Mouse (Mus musculus): ENCODE measurements at regions not wholly inside any gene's neighbourhood (a gene's known extent, or its start where the extent isn't known, plus 50 kb on each side); places are given as distances from the start of the nearest gene placed in this dataset.

DNA sequence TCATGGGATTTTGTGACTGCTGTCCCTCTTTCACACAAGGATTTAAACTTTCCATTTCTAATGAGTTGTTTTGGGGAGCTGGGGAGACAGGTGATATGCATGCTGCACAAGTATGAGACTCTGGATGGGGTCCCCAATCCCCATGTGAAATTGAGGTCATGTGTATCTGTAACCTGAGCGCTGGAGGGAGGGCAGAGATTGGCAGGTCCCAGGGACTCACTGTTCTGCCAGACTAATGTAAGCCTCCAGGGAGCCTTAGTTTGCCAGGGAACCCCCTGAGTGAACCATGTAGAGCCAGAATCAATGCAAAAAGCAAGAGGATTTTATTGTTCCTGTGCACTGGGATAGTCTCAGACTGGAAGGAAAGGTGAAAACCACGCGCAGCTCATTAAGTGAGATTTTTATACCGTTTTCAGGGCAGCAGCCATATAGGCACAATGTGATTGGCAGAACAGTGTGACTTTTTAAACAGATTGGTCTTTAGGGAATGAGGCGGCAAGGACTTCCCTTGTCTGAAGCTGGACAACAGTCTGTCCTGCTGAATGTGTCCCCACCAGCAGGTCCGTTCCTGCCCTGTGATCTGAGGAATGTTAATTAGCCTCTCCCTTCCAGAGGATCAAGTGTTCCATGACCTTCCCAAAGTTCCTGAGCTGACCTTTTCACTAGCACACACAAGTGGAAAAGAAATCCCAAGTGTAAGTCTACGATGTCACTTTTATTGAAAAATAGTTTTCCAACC is 59.9 kb upstream of the Oxgr1 start:
- ATAC-seq (replicated peaks; ENCODE audit: poor library complexity, severe bottlenecking): no peak

DNA sequence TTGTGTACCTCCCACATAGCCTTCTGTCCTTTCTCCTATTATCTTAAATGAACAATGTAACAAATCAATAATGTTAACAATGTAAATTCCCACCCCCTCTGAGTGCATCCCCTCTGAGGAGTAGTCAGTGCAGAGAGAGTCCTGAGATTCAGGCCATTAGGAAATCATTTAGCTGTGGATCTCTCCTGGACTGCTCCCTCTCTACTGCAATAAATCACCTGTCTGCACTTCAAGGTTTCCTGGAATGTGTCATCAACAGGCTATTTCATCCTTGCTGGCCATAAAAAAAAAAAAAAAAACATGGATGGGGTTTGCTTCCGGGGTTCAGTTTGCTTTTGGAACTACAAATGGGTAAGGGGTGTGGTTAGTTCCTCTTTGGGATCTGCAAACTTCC is 60.5 kb upstream of the Oxgr1 start:
- ATAC-seq (replicated peaks; ENCODE audit: poor library complexity, severe bottlenecking): no peak

DNA sequence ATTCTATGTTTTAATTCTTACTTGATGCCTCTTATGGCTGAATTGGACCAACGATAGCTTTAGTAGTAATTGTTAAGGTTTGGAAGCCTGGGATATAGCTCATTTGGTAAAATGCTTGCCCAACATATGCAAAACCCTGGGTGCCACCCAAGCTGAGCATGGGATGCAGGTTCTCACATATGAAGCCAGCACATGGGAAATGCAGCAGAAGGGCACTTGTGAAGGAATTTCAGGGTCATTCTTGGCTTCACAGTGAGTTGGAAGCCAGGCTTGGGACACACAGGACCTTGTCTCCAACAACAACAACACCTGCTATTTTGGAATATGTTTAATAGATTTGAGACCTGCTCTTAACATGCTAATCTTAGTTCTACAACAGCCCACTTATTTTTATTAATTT is 67.6 kb upstream of the Oxgr1 start:
- no peak for ATAC-seq (replicated peaks; ENCODE audit: poor library complexity, severe bottlenecking)

DNA sequence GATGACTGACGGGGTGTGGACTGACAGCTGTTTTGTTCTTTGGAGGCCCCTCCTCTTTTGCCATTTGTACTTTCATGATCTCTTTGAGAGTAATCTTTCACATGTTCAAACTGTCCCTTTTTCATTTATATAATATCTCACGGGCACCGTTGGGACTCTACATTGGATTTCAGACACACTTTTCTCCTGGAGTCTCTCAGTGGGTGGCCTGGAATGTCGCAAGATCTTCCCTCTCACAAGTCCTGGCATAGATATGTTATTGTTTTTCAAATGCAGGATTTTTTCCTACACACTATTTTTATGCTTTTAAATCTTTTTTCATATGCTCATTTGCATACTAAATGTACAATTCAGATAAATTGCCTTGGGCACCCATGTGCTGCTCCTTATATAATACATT is 71.1 kb upstream of the Oxgr1 start:
- no peak for ATAC-seq (replicated peaks; ENCODE audit: poor library complexity, severe bottlenecking)

DNA sequence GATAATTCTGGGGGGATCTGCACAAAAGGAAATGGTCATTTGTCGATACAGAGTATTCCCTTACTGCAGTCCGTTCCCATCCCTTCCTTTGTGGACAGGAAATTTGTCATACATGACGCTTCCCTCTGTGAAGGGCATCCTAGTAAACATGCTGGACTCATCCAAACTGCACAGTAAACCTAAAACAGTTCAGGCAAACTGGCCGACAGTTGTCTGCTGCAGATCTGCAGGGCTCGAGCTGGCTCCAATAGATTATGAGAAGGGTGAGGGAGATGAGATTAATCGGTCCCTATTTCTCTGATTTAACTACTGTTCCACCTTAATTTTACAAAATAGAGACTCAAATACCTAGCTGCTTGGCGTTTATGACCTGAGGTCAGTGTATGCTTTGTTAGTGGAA is 76.3 kb upstream of the Oxgr1 start:
- no peak for ATAC-seq (replicated peaks; ENCODE audit: poor library complexity, severe bottlenecking)

DNA sequence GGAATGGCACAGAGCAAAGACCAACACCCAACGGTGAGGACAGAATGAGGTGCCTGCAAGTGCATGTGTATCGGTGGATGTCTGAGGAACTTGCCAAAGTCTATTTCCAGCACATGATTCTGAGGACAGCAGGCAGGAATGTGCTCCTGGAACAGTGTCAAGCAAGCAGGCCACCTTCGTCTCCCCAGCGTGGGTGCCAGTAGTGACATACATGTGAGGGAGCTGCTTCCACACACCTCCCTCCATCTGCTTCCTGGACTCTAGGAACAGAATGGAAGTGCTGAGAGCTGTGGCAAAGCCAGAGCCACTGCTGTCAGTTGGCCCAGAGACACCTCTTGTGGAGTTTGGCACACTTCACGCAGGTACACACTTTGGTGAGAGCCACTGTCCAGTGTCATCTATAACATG is 76.9 kb upstream of the Oxgr1 start:
- ATAC-seq (replicated peaks; ENCODE audit: poor library complexity, severe bottlenecking): no peak

DNA sequence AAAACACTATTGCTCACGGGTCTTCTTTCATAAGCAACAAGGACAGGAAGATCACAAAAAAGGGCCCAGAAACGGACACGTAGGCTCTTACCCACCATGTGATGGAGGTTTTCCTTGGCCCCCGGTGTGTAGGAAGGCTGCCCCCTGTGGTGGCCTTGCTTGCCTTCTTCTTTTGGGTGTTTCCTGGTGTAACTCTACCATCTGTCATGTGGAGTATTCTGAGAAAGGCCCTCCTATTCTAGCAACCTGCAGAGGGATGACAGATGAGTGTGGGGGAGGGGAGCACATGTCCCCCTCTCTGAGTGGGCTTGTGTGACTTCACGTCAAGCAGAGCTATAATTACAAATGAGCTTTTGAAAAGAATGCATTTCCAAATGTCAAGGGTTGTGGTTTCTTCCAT is 77.3 kb upstream of the Oxgr1 start:
- ATAC-seq (replicated peaks; ENCODE audit: poor library complexity, severe bottlenecking): no peak

DNA sequence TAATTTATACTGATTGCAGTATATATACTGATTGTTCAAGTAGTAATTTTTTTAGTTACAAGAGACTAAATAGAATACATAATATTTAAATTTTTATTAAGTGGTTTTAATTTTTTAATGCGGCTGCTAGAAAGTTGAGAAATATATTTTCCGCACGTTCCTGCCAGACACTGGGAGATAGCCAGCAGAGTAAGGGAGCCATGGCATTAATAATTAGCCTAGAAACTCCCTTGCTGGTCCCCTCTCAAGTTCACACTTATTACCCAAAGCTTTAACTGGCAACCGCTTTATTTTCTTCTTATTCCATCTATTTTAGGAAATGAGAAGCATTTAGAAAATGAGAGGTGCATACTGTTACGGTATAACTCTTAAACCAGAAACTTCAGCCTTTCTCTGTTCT is 78.0 kb upstream of the Oxgr1 start:
- ATAC-seq (replicated peaks; ENCODE audit: poor library complexity, severe bottlenecking): no peak

DNA sequence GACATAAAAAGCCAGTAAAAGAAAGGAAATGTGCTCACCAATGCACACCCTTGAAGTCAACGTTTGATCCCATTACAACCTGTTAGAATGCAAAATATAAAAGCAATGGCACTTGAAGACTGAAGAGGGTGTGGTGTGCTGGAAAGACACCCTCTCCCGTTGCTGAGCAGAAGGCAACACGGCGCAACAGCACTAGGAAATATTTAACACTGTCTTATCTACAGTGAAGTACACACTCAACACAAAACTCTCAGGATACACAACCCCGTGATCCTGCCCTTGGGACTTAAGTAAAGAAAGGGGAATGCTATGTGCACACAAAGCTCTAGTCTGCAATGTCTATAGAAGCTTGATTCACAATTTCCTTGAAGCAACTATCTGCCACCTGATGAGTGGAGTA is 83.1 kb upstream of the Oxgr1 start:
- ATAC-seq (replicated peaks; ENCODE audit: poor library complexity, severe bottlenecking): no peak

DNA sequence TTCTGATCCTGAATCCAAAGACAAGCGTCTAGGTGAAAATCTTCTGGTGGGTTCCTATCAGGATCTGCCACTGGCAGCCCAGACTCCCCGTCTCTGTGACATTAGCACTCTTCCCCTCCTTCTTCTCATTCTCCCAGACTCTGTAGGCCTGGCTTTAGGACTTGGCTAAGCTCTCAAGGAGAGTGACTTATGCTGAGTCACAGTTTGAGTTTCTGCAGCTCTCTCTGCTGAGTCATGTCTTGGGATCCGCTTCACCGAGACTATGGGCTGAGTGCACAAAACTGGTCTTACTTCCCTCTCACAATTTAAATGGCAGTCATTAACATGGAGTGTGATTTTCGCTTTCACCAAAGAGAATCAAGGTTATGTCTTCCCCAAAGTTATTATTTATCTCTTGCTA is 85.2 kb upstream of the Oxgr1 start:
- peak; percentile 94 for ATAC-seq (replicated peaks; ENCODE audit: poor library complexity, severe bottlenecking)

DNA sequence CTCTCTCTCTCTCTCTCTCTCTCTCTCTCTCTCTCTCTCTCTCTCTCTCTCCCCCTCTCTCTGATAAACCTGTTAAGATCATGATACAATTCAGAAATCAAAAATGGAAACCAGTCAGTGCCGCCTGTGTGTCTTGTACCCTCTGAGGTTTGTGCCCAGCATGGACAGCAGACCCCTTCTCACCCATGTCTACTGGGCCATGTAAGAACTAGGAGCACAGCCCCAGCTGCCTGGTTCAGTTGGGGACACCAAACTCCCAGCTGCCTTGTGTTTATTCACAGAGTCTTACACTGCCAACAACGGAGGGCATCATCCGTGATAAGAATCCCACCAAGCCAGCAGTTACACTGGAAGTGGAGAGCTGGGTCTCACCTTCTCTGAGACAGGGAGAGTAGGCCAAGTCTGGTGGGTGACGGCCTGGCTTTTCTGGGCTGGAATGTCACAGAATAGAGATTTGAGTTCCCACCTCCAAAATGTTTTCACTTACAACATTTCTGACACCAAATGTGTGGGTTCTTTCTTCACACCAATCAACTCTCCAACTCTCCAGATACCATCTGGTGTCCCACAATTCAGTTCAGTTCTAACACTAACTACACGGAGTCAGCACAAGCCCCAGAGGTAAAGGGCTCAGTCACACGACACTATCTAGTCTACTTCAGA is 92.2 kb upstream of the Oxgr1 start:
- no peak for ATAC-seq (replicated peaks; ENCODE audit: poor library complexity, severe bottlenecking)

DNA sequence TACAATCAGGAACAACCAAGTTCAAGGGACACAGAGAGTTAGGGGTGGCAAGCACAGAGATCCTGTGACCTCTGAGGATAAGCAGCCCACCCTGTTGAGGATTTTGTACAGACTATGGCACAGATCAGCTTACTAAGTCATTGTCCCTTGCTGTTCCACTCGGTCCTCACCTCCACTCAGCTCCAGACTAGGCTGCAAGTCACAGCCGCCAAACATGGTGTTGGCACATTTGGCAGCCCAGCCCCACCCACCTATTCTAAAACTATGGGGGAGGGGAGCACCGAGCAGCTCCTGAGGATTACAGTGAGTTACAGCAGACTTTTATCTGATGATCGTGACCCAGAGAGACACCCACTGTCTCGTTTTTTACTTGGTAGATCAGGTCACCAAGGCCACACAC is 93.0 kb upstream of the Oxgr1 start:
- no peak for ATAC-seq (replicated peaks; ENCODE audit: poor library complexity, severe bottlenecking)

DNA sequence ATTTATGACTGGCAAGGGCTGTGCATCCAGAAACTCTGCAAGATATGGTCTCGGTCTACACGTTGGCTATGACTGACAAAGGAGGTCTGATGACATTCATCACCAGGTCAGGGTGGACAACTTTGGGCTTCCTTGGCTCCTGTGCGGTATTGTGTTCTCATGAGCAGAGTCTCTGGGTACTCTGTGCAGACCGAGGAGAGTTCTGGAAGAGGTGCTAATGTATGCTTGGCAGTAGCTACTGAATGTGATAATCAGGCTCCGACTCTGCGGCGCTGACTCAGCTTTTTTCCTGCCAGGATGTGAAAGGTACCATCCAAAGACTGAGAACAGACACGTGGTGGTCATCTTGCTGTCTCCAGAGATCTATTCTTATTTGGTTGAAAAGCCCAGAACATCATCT is 94.5 kb upstream of the Oxgr1 start:
- no peak for ATAC-seq (replicated peaks; ENCODE audit: poor library complexity, severe bottlenecking)

DNA sequence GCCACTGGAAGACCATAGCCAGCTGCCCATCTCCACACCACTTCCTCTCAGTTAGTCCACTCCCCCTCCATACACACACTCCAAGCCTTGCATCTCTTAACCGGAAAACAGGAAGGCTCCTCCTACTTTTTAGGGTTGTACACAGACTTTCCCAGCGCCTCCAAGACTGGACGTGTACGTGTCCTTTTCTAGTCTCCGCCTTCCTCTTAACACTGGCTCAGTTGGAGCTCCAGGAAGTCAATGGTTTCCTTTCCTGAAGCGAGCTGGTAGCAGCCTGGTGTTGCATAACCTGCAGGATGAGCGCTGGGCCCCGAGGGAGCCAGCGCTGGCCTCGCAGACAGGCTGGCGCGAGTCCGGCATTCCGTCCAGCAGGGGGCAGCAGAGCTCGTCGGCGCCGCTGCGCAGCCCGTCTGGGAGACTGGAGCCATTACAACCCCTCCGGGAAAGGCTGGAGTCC is 95.5 kb upstream of the Oxgr1 start:
- peak; percentile 93 for ATAC-seq (replicated peaks; ENCODE audit: poor library complexity, severe bottlenecking)

DNA sequence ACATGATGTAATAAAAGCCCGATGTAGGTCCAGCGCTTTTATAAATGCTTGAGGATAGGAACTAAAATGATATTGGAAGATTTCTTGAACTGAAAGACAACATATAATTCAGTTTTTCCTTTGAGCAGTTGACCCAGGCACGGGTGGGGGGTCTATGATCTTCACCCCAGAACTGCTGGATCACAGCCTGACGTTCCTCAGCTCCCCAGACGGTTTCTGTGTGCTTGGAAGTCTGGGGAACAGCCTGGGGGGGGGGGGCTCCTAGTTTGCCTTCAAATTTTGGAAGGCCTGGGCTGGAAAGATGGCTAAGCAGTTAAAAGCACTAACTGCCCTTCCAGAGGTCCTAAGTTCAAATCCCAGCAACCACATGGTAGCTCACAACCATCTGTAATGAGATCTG is 96.3 kb upstream of the Oxgr1 start:
- ATAC-seq (replicated peaks; ENCODE audit: poor library complexity, severe bottlenecking): no peak

DNA sequence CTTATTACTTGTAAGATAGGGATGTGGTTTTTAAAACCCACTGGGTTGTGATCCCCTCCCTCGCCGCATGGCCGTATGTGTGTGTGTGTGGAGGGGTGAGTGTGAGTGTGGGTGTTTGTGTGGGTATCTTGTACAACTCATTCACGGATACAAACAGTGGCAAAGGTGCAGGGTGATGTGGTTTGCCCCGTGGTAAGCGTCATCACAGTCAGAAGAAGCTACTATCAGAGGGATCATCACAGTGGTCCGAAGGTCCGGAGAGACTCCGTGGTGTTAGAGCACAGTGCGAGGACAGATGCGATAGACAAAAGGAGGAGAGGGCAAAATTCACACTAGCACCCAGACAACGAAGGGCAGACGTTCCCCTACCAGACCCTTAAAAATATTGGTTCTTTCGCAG is 97.0 kb upstream of the Oxgr1 start:
- ATAC-seq (replicated peaks; ENCODE audit: poor library complexity, severe bottlenecking): no peak

DNA sequence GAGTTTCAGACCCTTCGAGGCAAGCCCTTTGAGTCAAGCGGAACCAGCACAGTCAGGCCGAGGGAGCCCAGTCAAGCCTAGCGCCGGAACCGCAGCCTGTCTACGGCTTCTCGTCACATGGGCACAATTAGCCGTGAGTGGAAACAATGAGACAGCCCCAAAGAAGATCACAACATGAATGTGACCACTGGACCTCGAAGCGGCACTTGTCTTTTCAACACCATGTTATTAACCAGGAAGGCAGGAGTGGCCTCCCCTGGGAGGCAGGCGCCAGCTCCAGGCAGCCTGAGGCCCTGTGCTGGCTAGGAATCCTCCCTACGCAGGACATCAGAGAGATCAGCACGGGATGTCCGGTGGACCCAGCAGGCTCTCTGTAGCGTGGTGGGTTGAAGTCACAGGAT is 97.4 kb upstream of the Oxgr1 start:
- no peak for ATAC-seq (replicated peaks; ENCODE audit: poor library complexity, severe bottlenecking)

DNA sequence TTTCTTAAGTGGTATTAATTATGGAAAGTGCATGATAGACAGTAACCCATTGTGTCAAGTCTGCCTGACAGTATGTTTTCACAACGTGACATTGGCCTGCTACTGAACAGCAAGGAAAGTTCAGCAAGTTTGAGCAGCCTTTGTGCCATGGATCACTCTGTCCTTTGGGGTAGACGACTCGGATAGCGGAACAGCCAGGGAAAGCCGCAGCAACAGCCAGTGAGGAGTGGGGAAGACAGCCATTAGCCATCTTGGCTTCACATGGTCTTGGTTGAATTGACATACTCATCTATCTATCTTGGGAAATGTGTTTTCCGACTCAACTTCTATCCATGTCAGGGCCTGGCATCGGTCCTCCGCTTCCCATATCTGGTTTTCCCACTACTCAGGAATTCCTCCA is 98.0 kb upstream of the Oxgr1 start:
- no peak for ATAC-seq (replicated peaks; ENCODE audit: poor library complexity, severe bottlenecking)

DNA sequence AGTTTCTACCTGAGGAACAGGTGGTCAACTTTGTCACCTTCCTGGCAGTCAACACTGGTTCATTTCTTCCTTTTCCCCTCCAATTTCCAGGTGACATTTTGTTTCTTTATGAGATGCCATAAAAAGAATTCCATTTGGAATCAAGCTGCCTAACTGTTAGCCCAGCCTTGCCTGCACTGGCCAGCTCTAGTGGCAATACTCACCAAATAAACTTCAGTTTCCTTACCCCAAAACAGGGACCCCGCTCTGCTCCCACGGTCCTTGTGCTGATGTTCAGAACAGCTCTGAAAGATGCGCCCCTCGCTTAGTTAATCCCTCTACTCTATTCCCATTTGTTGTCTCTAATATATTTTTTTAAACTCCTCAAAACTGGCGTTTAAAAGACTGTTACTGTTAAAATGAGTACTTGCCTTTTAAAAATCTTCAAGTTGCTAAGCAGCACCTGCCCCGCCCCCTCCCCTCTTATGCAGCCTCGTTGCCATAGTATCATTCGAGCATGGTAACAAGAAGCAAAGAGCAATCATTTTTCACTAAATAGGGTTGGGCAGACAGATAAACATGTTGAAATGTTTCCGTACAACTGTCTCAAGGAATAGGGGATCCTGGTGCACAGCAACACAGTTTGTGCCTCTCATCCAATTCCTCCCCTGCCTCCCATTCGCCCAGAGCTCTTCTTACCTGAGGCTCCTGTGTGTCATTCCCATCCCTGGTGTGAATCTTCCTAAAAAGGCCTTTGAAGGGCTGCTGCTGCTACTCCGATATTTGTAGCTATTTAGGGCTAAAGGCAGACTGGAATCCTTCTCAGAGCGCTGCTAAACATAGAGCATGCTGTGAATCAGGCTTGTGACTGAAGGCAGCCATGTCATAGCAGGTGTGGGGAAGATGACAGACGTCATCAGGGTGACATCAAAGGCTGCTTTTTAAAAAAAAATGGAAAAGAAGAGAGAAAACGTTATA is 98.8 kb upstream of the Oxgr1 start:
- ATAC-seq (replicated peaks; ENCODE audit: poor library complexity, severe bottlenecking): no peak

DNA sequence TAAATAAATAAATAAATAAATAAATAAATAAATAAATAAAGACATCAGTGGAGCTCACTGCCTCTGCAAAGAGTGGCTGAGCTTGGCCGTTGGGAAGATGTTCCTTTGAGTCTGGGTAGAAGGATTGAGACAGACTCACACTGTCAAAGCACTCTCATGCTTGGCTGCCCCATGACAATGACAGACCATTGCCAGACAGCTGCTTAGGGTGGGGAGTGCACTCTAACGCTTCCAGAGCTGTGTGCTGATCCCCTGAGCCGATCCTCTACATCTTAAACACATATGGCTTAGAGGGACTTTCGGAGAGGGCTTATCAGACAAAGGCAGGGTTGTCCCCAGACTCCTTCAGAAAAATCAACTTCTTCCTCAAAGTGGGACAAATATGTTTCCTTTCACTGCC is 100.0 kb upstream of the Oxgr1 start:
- no peak for ATAC-seq (replicated peaks; ENCODE audit: poor library complexity, severe bottlenecking)

DNA sequence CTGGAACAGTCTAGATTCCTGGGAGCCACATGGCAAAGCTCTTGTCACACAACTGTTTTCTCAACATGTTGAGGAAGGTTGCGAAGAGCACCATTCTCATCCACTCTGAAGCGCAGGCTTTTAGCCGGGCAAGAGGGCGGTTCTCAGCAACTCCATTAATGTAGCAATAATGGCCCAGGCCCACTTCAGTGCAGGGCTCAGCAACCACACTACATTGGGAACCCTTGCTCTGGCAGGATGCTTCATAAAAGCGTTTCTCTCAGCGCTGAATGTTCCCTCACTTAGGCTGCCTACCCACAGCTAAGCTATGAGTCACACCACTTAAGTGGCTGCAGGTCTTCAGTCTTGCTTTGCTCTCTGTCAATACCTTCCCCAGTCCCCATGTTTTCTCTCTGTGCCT is 102.2 kb upstream of the Oxgr1 start:
- ATAC-seq (replicated peaks; ENCODE audit: poor library complexity, severe bottlenecking): no peak

All from granulocyte monocyte progenitor cell, adult 5-6 weeks (primary cell).